Mouse (Mus musculus): ENCODE measurements around the gene Uggt1. TPM values are rescaled to one million over a fixed set of nuclear protein-coding genes. Genes with fewer than 3 reads are reported as not detected.

The Uggt1 gene
- polyA plus RNA-seq, 1 experiment from 2014 or later = 56.1 TPM

DNA sequence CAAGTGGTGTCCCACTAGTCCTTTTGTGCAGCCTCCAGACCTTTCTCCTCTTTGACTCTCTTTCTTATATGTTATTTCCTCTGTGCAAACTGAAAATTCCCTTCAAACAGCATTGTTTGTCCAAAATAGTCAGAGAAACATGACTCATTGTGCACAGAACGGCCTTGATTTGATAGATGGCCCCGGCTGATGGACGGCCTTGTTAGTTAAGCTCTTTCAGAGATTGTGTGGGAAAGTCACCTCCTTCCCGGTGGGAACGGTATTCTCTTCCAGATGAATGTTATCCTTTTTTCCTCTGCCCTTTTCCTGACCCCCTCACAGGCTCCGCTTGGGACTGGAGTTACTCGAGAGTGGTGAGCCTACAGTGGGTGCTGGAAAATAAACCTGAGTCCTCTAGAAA is 119.4 kb downstream of the Uggt1 start:
- H3K4me1 ChIP-seq = peaks cover 26% of the 10 kb centered on the region
- H3K27ac ChIP-seq = peak overlapping the region; percentile 24; the same call in 1 of the 2 replicates
- H3K4me2 ChIP-seq = no peak overlapping the region
- H3K9me3 ChIP-seq (replicated peaks) = no peaks in the 10 kb centered on the region
- no peak for ATAC-seq (replicated peaks; ENCODE audit: low FRiP score)
- H3K36me3 ChIP-seq = no peaks in the 10 kb centered on the region
- WGBS = 34% methylated on average over 7 of the region's 7 CpGs
- H3K4me3 ChIP-seq (replicated peaks) = no peak overlapping the region
- no peak overlapping the region for H3K9ac ChIP-seq
- H3K27me3 ChIP-seq = no peaks in the 10 kb centered on the region

DNA sequence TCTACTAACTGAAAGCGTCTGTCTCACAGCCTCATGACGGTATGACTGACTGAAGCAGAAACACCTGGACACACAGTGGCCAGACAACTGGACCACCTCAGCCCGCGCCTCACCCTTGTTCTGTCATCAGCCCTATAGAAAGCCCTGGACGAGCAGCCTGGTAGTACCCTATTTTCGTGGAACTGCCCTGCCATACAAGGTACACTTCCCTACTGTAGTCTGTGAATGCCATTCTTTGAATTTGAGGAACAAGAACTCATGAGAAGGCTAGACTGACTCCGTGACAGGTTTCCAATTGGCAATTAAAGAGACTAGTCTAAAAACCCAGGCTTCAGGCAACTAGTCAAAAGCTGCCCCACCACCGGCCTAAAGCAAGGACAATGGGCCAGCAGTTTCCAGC is 123.3 kb downstream of the Uggt1 start:
- Histone ChIP-seq H3K4me3 (replicated peaks) (no peak overlapping the region), H3K9me3 (replicated peaks) (no peaks in the 10 kb centered on the region), H3K27ac (no peak overlapping the region), H3K4me2 (no peak overlapping the region), H3K36me3 (no peaks in the 10 kb centered on the region), H3K9ac (no peak overlapping the region), H3K4me1 (0 out of 2 replicates have a peak, but pooled peaks cover 3% of the 10 kb centered on the region), H3K27me3 (no peaks in the 10 kb centered on the region)
- ATAC-seq (replicated peaks; ENCODE audit: low FRiP score) = no peak
- WGBS = 88% methylated on average over 8 of the region's 8 CpGs

DNA sequence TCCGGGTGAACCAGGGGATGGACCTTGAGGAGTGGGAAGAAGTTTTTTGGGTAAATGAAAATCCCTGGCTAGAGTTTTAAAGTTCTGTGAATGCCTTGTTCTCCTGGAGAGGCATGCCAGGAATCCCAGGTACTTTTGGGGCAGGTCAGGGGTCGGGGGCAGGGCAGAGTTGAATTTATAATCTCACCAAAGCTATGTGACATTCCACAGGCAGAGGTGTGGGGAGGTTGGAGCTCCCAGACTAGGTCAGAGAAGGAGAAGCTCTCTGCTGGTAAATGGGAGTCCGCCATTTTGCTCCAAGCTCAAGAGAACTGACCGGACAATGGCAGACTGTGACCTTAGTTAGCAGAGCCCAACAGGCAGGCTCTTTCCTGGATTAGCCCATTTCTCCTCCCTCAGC is 125.1 kb downstream of the Uggt1 start:
- Histone ChIP-seq H3K9me3 (replicated peaks) (no peaks in the 10 kb centered on the region), H3K4me1 (no peaks in the 10 kb centered on the region), H3K9ac (no peak overlapping the region), H3K4me3 (replicated peaks) (no peak overlapping the region), H3K4me2 (no peak overlapping the region), H3K27ac (no peak overlapping the region), H3K27me3 (no peaks in the 10 kb centered on the region), H3K36me3 (no peaks in the 10 kb centered on the region)
- WGBS = 85% methylated on average over 4 of the region's 4 CpGs
- no peak for ATAC-seq (replicated peaks; ENCODE audit: low FRiP score)

DNA sequence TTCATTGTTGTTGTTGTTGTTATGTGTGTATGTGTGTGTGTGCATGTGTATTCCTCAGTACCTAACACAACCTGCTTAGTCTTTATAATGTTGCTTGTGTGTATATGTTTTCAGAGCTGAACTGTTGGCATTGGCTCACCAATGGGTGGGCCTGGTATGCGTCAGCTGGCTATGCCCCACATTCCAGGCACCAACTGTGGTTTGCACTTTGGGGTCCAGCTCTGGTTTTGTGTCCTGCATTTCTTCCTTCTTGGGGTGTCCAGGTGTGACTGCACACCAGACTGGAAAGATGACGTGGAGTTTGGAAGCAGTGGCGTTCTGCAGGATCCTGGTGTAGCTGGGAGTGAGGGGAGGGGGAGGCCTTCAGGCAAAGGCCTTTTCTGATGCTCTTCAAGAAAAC is 125.6 kb downstream of the Uggt1 start:
- no peak for ATAC-seq (replicated peaks; ENCODE audit: low FRiP score)
- Histone ChIP-seq H3K4me1 (no peaks in the 10 kb centered on the region), H3K9ac (no peak overlapping the region), H3K4me2 (no peak overlapping the region), H3K4me3 (replicated peaks) (no peak overlapping the region), H3K27me3 (no peaks in the 10 kb centered on the region), H3K36me3 (no peaks in the 10 kb centered on the region), H3K9me3 (replicated peaks) (no peaks in the 10 kb centered on the region), H3K27ac (no peak overlapping the region)
- WGBS = 88% methylated on average over 3 of the region's 3 CpGs

DNA sequence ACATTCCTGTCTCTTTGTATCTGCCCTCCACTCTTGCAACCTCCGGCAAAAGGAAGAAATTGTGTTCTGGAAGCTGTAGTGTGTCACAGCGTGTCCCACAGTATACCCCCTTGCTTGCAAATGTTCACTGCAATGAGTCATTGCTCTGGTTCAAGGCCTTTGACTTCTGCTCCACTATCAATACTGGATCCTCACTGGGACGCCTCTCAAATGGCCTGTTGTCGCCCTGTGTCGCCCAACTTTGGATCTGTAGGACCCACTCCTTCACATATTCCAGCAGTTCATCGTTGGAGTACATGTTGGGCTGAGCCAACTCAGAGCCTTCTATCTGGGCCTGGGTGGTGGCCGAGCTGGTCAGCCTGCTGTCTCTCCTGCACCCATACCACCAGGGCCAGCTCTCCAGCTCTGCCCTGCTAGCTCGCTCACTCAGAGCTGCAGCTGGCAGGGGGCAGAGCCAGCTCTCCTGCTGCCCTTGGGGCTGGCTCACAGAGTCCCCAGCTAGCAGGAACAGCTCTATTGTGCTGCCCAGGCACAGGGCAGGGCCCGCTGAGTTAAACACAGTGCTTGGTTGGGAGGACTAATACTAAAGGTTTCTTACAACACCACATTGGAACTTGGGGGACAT is 126.3 kb downstream of the Uggt1 start:
- H3K27me3 ChIP-seq = no peaks in the 10 kb centered on the region
- H3K27ac ChIP-seq = no peak overlapping the region
- H3K4me1 ChIP-seq = no peaks in the 10 kb centered on the region
- H3K4me2 ChIP-seq = no peak overlapping the region
- no peak for ATAC-seq (replicated peaks; ENCODE audit: low FRiP score)
- H3K9ac ChIP-seq = no peak overlapping the region
- H3K4me3 ChIP-seq (replicated peaks) = no peak overlapping the region
- H3K9me3 ChIP-seq (replicated peaks) = no peaks in the 10 kb centered on the region
- H3K36me3 ChIP-seq = no peaks in the 10 kb centered on the region
- 81% methylated on average over 9 of the region's 9 CpGs for WGBS

DNA sequence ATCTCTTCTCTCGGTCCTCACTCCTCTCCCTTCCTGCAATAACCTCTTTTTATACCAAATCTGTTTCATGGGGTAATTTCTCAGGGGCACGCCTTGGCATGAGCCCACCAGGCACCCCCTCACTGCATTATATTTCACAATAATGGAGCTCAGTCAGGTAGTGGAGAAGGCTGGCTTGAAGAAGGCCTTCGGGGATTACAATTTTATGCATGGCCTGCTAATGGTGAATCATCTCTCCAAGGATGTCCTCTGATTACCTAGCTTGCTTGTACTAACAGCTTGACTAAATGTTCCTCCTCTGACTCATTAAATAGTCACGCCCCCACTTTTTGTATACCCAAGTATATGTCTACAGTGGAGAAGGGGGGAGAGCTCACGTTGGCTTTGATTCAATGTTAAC is 128.0 kb downstream of the Uggt1 start:
- Histone ChIP-seq H3K4me2 (no peak overlapping the region), H3K27me3 (no peaks in the 10 kb centered on the region), H3K36me3 (no peaks in the 10 kb centered on the region), H3K4me3 (replicated peaks) (no peak overlapping the region), H3K9me3 (replicated peaks) (no peaks in the 10 kb centered on the region), H3K27ac (no peak overlapping the region), H3K9ac (no peak overlapping the region), H3K4me1 (no peaks in the 10 kb centered on the region)
- ATAC-seq (replicated peaks; ENCODE audit: low FRiP score) = no peak
- 80% methylated on average over 5 of the region's 5 CpGs for WGBS

DNA sequence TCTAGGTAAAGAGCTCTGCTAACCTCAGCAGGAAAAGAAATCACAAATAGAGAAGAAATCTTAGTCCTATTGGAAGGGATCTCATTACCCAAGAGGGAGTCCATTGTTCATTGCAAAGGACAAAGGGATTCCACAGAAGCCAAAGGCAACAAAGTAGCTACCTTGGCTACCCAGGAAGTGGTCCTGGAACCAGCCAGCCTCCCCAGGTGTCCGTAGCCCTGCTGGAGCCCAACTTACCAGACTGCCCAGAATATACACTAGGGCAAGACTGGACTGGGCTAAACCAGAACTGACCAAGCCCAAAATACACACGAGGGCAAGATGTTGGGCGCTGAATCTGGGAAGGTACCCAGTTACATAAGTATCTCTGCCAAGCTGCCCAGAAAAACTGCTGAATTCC is 129.7 kb downstream of the Uggt1 start:
- WGBS = 90% methylated on average over 3 of the region's 3 CpGs
- Histone ChIP-seq H3K9me3 (replicated peaks) (no peaks in the 10 kb centered on the region), H3K9ac (no peak overlapping the region), H3K4me3 (replicated peaks) (no peak overlapping the region), H3K4me2 (no peak overlapping the region), H3K36me3 (no peaks in the 10 kb centered on the region), H3K4me1 (no peaks in the 10 kb centered on the region), H3K27ac (no peak overlapping the region), H3K27me3 (no peaks in the 10 kb centered on the region)
- no peak for ATAC-seq (replicated peaks; ENCODE audit: low FRiP score)

DNA sequence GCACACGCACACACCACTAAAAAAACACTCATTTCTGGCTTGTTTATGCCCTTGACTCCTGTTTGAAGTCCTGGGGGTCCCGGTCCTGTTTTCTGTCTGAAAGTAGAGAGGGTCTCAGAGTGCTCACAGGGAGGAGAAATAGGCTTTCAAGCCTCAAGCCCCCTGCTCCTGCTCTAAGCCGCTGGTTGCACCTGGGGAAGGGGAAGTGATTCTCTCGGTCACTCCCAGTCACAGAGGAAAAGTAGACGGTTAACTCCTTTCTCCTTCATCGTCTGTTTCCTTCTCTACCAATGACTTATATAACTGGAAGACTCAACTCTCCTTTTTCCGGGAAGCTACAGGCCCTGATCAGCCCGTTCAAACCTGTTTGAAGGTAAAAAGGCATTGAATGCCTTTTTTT is 130.8 kb downstream of the Uggt1 start:
- Histone ChIP-seq H3K4me1 (no peaks in the 10 kb centered on the region), H3K36me3 (no peaks in the 10 kb centered on the region), H3K9me3 (replicated peaks) (no peaks in the 10 kb centered on the region), H3K27me3 (no peaks in the 10 kb centered on the region), H3K9ac (no peak overlapping the region), H3K4me2 (no peak overlapping the region), H3K27ac (no peak overlapping the region), H3K4me3 (replicated peaks) (no peak overlapping the region)
- ATAC-seq (replicated peaks; ENCODE audit: low FRiP score) = no peak
- WGBS = 70% methylated on average over 8 of the region's 8 CpGs

DNA sequence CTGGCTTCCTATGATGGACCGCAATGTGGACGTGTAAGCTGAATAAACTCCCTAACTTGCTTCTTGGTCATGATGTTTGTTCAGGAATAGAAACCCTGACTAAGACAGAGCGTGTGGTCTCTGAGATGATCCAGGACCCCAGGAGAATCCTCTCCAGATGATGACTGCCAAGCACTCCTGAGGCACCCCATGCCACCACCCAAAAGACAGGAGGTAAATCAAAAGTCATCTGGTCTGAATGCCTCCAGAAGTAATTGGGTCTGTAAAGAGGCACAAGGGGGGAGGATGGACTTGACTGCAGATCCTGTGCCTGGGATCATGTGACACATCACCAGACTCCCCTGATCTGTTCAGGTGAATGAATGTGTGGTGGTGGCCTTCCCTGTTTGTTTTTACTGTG is 131.9 kb downstream of the Uggt1 start:
- Histone ChIP-seq H3K27me3 (no peaks in the 10 kb centered on the region), H3K4me2 (no peak overlapping the region), H3K36me3 (no peaks in the 10 kb centered on the region), H3K9ac (no peak overlapping the region), H3K4me3 (replicated peaks) (no peak overlapping the region), H3K9me3 (replicated peaks) (no peaks in the 10 kb centered on the region), H3K4me1 (no peaks in the 10 kb centered on the region), H3K27ac (no peak overlapping the region)
- 72% methylated on average over 3 of the region's 3 CpGs for WGBS
- peak; percentile 25; the same call in 1 of the 2 replicates for ATAC-seq (replicated peaks; ENCODE audit: low FRiP score)

DNA sequence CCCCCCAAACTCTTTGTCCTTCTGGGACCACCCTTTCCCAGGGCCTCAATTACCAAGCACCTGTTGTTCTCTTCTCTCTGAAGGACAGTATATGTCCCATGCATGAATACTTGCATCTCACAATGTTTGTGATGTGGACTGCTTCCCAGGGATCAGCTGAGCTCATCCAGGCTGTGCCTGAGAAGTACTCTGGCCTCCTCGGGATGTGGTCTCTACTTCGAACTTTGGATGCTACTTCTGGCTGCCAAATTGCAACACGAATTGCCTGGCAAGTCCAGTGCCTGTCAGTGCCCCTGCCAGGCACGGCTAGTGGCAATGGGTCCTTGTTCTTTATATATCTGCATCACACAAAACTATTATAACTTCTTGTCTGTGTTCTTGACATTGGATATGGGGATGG is 134.5 kb downstream of the Uggt1 start:
- H3K36me3 ChIP-seq = peaks cover 18% of the 10 kb centered on the region
- no peak overlapping the region for H3K9ac ChIP-seq
- no peak overlapping the region for H3K4me2 ChIP-seq
- ATAC-seq (replicated peaks; ENCODE audit: low FRiP score) = no peak
- no peaks in the 10 kb centered on the region for H3K27me3 ChIP-seq
- WGBS = 86% methylated on average over 4 of the region's 4 CpGs
- H3K9me3 ChIP-seq (replicated peaks) = no peaks in the 10 kb centered on the region
- 0 out of 2 replicates have a peak, but pooled peaks cover 4% of the 10 kb centered on the region for H3K4me1 ChIP-seq
- H3K27ac ChIP-seq = no peak overlapping the region
- H3K4me3 ChIP-seq (replicated peaks) = no peak overlapping the region

DNA sequence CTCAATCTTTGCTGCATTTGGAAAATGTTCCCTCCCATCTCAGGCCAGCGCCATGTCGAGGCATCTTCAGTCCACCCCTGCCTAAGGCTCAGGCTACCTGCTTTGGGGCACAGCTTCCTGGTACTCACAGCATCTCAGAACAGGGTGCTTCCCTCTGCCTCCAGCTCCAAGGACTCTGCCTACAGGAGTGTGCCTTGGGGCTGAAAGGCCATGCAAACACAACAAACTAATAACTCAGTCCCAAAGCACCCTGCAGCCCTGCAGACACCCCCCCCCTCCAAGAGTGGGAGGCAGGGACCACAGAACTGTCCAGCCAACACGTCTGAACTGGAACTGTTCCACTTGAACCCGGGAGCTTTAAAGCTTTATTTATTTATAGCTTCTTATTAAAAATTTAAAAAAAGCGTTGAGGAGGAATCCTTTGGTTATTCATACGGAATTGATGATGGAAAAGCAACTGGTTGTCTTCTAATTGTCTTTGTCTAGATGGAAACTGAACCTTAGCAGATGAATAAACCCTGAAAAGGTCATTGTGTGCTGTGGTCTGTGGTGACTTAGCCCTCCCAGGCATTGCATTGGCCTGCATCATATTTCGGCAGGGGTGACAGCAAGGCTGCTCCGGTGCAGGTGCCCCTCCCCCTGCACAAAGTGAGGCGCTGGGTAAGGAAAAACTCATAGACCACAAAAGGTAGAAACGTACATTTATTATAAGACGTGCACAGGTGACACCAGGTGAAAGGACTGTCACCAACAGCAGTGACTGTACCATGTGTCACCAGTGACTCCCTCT is 138.4 kb downstream of the Uggt1 start:
- Histone ChIP-seq H3K9ac (no peak overlapping the region), H3K4me1 (0 out of 2 replicates have a peak, but pooled peaks cover 4% of the 10 kb centered on the region), H3K36me3 (peaks cover 57% of the 10 kb centered on the region), H3K4me3 (replicated peaks) (no peak overlapping the region), H3K4me2 (no peak overlapping the region), H3K27me3 (no peaks in the 10 kb centered on the region), H3K27ac (0 out of 2 replicates have a peak overlapping the region, but pooled peaks have one; percentile 4), H3K9me3 (replicated peaks) (no peaks in the 10 kb centered on the region)
- peak; percentile 61 for ATAC-seq (replicated peaks; ENCODE audit: low FRiP score)
- WGBS = 63% methylated on average over 11 of the region's 11 CpGs

DNA sequence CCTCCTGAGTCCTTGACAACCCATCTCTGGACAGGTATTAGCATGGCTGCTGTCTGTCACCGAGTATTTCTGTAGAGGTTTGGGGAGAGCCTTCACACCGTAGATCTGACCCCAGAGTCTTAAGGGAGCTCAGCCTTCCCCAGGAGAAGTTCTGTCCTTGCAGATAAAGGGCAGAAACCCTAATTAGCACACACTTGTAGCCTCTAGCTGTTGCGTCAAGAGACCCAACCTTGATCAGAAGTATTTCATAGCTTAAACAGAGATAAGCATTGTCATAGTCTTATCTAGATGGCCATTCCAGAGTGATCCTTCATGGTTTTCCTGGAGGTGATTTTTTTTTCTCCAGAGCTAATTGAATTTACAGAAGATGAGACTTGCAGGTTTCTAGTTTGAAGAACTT is 144.1 kb downstream of the Uggt1 start:
- WGBS = 88% methylated on average over 3 of the region's 3 CpGs
- Histone ChIP-seq H3K4me3 (replicated peaks) (no peak overlapping the region), H3K4me1 (peaks cover 17% of the 10 kb centered on the region), H3K9ac (no peak overlapping the region), H3K9me3 (replicated peaks) (no peaks in the 10 kb centered on the region), H3K4me2 (no peak overlapping the region), H3K36me3 (peaks cover 74% of the 10 kb centered on the region), H3K27me3 (no peaks in the 10 kb centered on the region), H3K27ac (no peak overlapping the region)
- no peak for ATAC-seq (replicated peaks; ENCODE audit: low FRiP score)

Measured in kidney, embryonic 15.5 days (tissue).